14 mouse cellular contexts compared by ENCODE assay signal in the genomic region with DNA sequence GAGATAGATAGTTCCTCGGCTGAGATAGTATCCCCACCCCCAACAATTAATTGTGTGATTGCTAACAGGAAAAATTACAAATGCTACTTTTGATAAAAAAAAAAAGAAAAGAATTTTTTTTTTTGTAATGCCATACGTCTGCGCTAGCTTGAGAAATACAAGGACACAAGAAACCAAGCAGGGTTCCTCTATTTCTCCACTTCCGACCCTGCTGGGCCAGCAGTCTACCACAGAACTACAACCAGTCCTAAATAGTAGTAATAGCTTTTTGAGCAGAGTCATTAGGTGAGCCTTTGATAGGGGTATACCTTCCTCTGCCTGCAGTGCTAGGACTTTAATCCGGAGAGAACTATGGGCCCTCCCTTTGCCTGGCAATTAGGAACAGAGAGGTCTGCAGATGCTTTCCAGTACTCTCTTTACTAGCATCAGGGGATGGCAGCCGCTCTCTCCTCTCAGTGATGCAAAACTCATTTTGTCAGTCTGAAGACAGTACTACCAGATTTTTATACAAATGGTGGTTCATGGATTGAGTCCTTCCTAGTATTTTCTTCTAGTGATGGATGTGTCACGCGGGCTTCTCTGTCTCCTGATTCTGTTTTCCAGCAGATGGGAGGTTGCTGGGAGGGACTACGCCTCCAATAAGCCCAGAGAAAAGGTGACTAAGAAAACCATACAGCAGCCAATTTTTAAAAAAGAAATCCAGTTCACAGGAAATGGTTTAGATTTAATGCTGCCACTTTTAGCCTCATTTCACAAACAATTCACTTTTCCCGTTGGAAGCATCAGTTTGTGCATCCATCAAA. TPM values are rescaled to one million over a fixed set of nuclear protein-coding genes. Genes with fewer than 3 reads are reported as not detected.
DNase-seq lines count a peak whose midpoint lies in the region; ATAC-seq lines count a peak whose summit lies in the region.
"Had no signal": no experiment of that assay in that cellular context is flagged by ENCODE, and none has a peak within 500 bp of the region (broad histone marks: within the 10 kb centered on the region; RNA-seq: fewer than 3 reads in every experiment).

No protein-coding gene starts in this region.

- H3K36me3 ChIP-seq in liver, embryonic 13.5 days: peaks cover 3% of the 10 kb centered on the region; the same call in 1 of the 2 replicates
- no peaks in the 10 kb centered on the region for H3K36me3 ChIP-seq in intestine, embryonic 15.5 days

- ATAC-seq in granulocyte monocyte progenitor cell, adult 5-6 weeks (replicated peaks; ENCODE audit: poor library complexity, severe bottlenecking): peak; percentile 54
- no peak for ATAC-seq in liver, embryonic 13.5 days (ENCODE audit: low read depth)
- no peak for ATAC-seq in intestine, embryonic 15.5 days

- peak overlapping the region; percentile 71 for H3K4me3 ChIP-seq in liver, embryonic 13.5 days (replicated peaks)
- H3K4me3 ChIP-seq in intestine, embryonic 15.5 days (replicated peaks): no peak overlapping the region

- DNase-seq in layer of hippocampus, adult 11-12 months (ENCODE audit: low spot score): peak; percentile 22
- DNase-seq in layer of hippocampus, postnatal 25 days (ENCODE audit: extremely low spot score in 1 of 2, low spot score in 1 of 2): no peak
- DNase-seq in brain, adult 2 months (ENCODE audit: low read depth, low spot score): peak; percentile 79
- no peak for DNase-seq in liver, embryonic 13.5 days
- no peak for DNase-seq in cerebellum, postnatal 25 days
- DNase-seq: adrenal gland, postnatal 14 days; cerebellum, adult 11 months; kidney, postnatal 36 days; lung, adult 2 months; thymus, postnatal 4 days had no signal

- WGBS in liver, embryonic 13.5 days (ENCODE audit: insufficient replicate concordance): 71% methylated on average over 10 of the region's 10 CpGs
- WGBS in intestine, embryonic 15.5 days: 63% methylated on average over 10 of the region's 10 CpGs

- H3K9ac ChIP-seq in liver, embryonic 13.5 days: peak overlapping the region; percentile 78
- no peak overlapping the region for H3K9ac ChIP-seq in intestine, embryonic 15.5 days

- H3K27ac ChIP-seq in liver, embryonic 13.5 days: no peak overlapping the region
- no peak overlapping the region for H3K27ac ChIP-seq in intestine, embryonic 15.5 days

- no peaks in the 10 kb centered on the region for H3K9me3 ChIP-seq in liver, embryonic 13.5 days (replicated peaks)
- no peaks in the 10 kb centered on the region for H3K9me3 ChIP-seq in intestine, embryonic 15.5 days

- H3K4me2 ChIP-seq in liver, embryonic 13.5 days: peak overlapping the region; percentile 97
- H3K4me2 ChIP-seq in intestine, embryonic 15.5 days (replicated peaks): no peak overlapping the region

- H3K27me3 ChIP-seq in liver, embryonic 13.5 days: peaks cover 17% of the 10 kb centered on the region; the same call in 1 of the 2 replicates
- H3K27me3 ChIP-seq in intestine, embryonic 15.5 days (replicated peaks): peaks cover 38% of the 10 kb centered on the region
- H3K27me3 ChIP-seq: CH12.LX had no signal

- H3K4me1 ChIP-seq in liver, embryonic 13.5 days (replicated peaks): peaks cover 49% of the 10 kb centered on the region
- H3K4me1 ChIP-seq in intestine, embryonic 15.5 days (replicated peaks): peaks cover 15% of the 10 kb centered on the region

RNA-seq across cellular contexts. Expression of gene Gpr150, which starts 0.7 kb away (rescaled TPM):
- total RNA-seq in layer of hippocampus, postnatal 25 days (2021): 1 to 10 TPM; 1.7 to 1.9 TPM
- total RNA-seq in granulocyte monocyte progenitor cell, adult 5-6 weeks (2014; fragmentation: Nextera tagmentation): 0.64 TPM in 1 of 2 replicates, not detected in the other
- total RNA-seq in granulocyte monocyte progenitor cell, adult 5-6 weeks (2017): 0.04 and 1.0 TPM in 2 replicates
- polyA plus RNA-seq in liver, embryonic 13.5 days (2015; fragmentation: Nextera tagmentation; extraction: Ambion mirVana): 5.6 and 5.9 TPM in 2 replicates
- polyA plus RNA-seq in intestine, embryonic 15.5 days (2015; fragmentation: Nextera tagmentation; extraction: Ambion mirVana): 0.15 and 0.25 TPM in 2 replicates
- total RNA-seq: adrenal gland, postnatal 14 days; CH12.LX; heart, adult 18-20 months had no signal
- polyA plus RNA-seq: lung, adult 2 months had no signal

RNA-seq across cellular contexts. Expression of gene Rfesd, which starts 38.9 kb away (rescaled TPM):
- 10 to 100 TPM; 17.0 TPM for total RNA-seq in layer of hippocampus, postnatal 25 days (2021)
- total RNA-seq in granulocyte monocyte progenitor cell, adult 5-6 weeks (2014; fragmentation: Nextera tagmentation): 5.7 and 13.8 TPM in 2 replicates
- 6.2 and 6.7 TPM in 2 replicates for total RNA-seq in granulocyte monocyte progenitor cell, adult 5-6 weeks (2017)
- 241 and 244 TPM in 2 replicates for polyA plus RNA-seq in liver, embryonic 13.5 days (2015; fragmentation: Nextera tagmentation; extraction: Ambion mirVana)
- polyA plus RNA-seq in intestine, embryonic 15.5 days (2015; fragmentation: Nextera tagmentation; extraction: Ambion mirVana): 19.9 and 21.2 TPM in 2 replicates

RNA-seq across cellular contexts. Expression of gene Arsk, which starts 41.0 kb away (rescaled TPM):
- total RNA-seq in layer of hippocampus, postnatal 25 days (2021): 1 to 10 TPM; 5.3 to 5.7 TPM
- total RNA-seq in granulocyte monocyte progenitor cell, adult 5-6 weeks (2014; fragmentation: Nextera tagmentation): 9.9 and 15.8 TPM in 2 replicates
- 15.3 and 16.9 TPM in 2 replicates for total RNA-seq in granulocyte monocyte progenitor cell, adult 5-6 weeks (2017)
- polyA plus RNA-seq in liver, embryonic 13.5 days (2015; fragmentation: Nextera tagmentation; extraction: Ambion mirVana): 2.6 and 3.1 TPM in 2 replicates
- 4.1 and 5.6 TPM in 2 replicates for polyA plus RNA-seq in intestine, embryonic 15.5 days (2015; fragmentation: Nextera tagmentation; extraction: Ambion mirVana)

RNA-seq across cellular contexts. Expression of gene Ttc37, which starts 41.1 kb away (rescaled TPM):
- total RNA-seq in layer of hippocampus, postnatal 25 days (2021): 10 to 100 TPM; 19.2 to 21.3 TPM
- total RNA-seq in granulocyte monocyte progenitor cell, adult 5-6 weeks (2014; fragmentation: Nextera tagmentation): 29.8 and 33.2 TPM in 2 replicates
- total RNA-seq in granulocyte monocyte progenitor cell, adult 5-6 weeks (2017): 37.3 and 42.9 TPM in 2 replicates
- 4.5 and 6.6 TPM in 2 replicates for polyA plus RNA-seq in liver, embryonic 13.5 days (2015; fragmentation: Nextera tagmentation; extraction: Ambion mirVana)
- polyA plus RNA-seq in intestine, embryonic 15.5 days (2015; fragmentation: Nextera tagmentation; extraction: Ambion mirVana): 10.3 and 11.2 TPM in 2 replicates

Comparison
In these comparisons a context has a peak if more than half of its experiments do, and no peak if none do; other contexts are left out.
1. DNase-seq: peak in layer of hippocampus, adult 11-12 months (single experiment) and brain, adult 2 months (single experiment); none in layer of hippocampus, postnatal 25 days (0 of 2), liver, embryonic 13.5 days (single experiment) and cerebellum, postnatal 25 days (0 of 2).